Mouse (Mus musculus): ENCODE results near the gene Prdm5. TPM values are rescaled to one million over a fixed set of nuclear protein-coding genes. Genes with fewer than 3 reads are reported as not detected.

Prdm5 gene
- polyA plus RNA-seq, 1 experiment, result 37.6 TPM

DNA sequence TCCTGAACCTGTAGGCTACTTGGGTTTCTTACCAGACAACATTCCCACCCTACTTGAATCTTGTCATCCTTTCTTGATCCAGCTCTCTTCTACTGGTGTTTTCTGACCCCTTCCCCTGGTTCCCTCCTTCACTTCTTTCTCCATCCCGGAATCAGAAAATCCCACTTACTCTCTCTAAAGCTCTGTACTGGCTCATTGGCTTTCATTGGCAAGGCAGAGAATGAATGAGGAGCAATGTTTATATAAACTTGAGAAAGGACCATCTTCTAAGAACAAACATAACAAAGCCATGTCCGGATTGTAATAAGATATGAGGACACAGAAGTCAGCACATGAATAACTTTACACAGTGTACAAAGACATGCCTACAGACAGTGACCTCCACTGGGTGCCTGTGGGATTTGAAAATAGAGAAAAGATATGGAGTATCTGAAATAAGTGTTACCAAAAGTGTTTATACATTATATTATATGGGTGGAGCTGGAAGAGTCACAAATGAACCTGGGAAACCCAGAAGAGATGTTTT, 127.9 kb downstream of the Prdm5 start:
- Histone ChIP-seq H3K27ac (ENCODE audit: insufficient read depth, low read length) (no peak overlapping the region), H3K4me3 (ENCODE audit: insufficient read depth, low read length) (no peak overlapping the region), H3K4me1 (ENCODE audit: control insufficient read depth, insufficient read depth, low read length) (no peaks in the 10 kb centered on the region)
- no peak for TF ChIP-seq CTCF (IDR thresholded peaks at IDR 0.05; ENCODE audit: borderline replicate concordance, insufficient read depth, low read length)
- TF ChIP-seq POLR2A (IDR thresholded peaks at IDR 0.05; ENCODE audit: low read depth, low read length), result no peak

DNA sequence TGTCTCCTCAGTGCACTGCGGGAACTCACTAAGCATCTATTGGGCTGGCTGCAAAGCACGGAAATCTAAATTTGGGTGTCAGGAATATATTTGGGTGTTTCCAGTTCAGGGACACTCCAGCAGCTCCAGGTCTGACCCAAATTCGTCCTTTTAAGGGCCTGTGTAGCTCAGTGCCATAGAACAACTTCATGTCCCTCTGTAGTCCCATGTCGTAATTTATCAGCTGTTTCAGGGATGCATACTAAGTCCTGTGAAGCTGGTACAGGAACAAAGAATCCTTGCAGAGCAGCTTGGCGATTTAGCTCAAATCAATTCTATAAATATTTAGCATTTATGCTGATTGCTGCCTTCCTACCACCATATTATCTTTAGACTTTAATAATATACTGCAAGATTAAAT, 136.6 kb downstream of the Prdm5 start:
- H3K4me3 ChIP-seq (ENCODE audit: insufficient read depth, low read length), result no peak overlapping the region
- no peaks in the 10 kb centered on the region for H3K4me1 ChIP-seq (ENCODE audit: control insufficient read depth, insufficient read depth, low read length)
- no peak overlapping the region for H3K27ac ChIP-seq (ENCODE audit: insufficient read depth, low read length)
- no peak for TF ChIP-seq CTCF (IDR thresholded peaks at IDR 0.05; ENCODE audit: borderline replicate concordance, insufficient read depth, low read length)
- TF ChIP-seq POLR2A (IDR thresholded peaks at IDR 0.05; ENCODE audit: low read depth, low read length), result no peak

DNA sequence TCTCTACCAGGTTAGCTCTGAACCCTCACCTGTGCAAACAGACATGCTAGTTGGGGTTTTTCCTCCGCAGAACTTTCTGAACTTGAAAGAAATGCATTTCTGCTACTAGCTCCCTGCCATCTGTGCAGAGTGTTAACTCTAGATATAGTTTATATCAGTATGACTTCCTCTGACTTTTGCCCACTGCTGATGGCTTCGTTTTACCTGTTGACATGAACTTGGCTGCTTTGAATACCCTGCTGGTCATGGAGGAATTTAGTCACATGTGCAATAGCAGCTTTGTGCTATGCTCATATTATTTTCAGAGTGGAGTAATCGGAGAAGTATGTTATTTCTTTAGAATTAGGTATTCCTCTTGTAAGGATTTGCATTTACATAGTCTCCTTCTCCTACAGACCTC, 142.9 kb downstream of the Prdm5 start:
- Histone ChIP-seq H3K4me3 (ENCODE audit: insufficient read depth, low read length) (no peak overlapping the region), H3K4me1 (ENCODE audit: control insufficient read depth, insufficient read depth, low read length) (no peaks in the 10 kb centered on the region)
- TF ChIP-seq CTCF (IDR thresholded peaks at IDR 0.05; ENCODE audit: borderline replicate concordance, insufficient read depth, low read length) (no peak), POLR2A (IDR thresholded peaks at IDR 0.05; ENCODE audit: low read depth, low read length) (no peak)

DNA sequence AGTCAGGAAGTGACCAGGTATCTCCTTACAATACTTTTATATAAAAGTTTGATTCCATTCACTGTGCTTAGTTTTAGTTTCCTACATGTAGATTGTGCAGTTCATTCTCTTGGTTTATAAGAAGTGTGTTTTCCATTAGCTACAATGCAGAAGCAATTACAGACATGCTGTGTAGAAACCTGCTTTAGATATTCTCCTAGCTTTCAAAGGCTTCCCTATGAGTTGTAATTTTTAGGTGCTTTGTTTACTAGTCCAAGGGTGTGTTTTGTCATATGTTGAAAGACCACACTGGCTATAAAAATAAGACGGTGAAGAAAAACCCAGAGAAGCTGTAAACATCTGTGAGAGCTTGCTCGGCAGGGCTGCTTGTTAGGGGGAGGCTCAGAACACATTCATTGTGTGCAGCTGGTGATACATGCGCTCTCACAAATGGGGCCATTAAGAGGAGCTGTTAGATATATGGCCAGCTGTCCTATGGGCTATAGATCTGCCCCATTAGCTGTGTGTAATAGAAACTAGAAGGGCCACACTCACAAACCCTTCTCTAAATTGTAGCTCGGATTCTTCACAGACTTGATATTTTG, 144.8 kb downstream of the Prdm5 start:
- Histone ChIP-seq H3K4me1 (ENCODE audit: control insufficient read depth, insufficient read depth, low read length) (no peaks in the 10 kb centered on the region), H3K4me3 (ENCODE audit: insufficient read depth, low read length) (no peak overlapping the region), H3K27ac (ENCODE audit: insufficient read depth, low read length) (no peak overlapping the region)
- TF ChIP-seq POLR2A (IDR thresholded peaks at IDR 0.05; ENCODE audit: low read depth, low read length), result no peak
- no peak for TF ChIP-seq CTCF (IDR thresholded peaks at IDR 0.05; ENCODE audit: borderline replicate concordance, insufficient read depth, low read length)

More for the DNA sequence above, 142.9 kb downstream of the Prdm5 start:
- no peak overlapping the region for H3K27ac ChIP-seq (ENCODE audit: insufficient read depth, low read length)

DNA sequence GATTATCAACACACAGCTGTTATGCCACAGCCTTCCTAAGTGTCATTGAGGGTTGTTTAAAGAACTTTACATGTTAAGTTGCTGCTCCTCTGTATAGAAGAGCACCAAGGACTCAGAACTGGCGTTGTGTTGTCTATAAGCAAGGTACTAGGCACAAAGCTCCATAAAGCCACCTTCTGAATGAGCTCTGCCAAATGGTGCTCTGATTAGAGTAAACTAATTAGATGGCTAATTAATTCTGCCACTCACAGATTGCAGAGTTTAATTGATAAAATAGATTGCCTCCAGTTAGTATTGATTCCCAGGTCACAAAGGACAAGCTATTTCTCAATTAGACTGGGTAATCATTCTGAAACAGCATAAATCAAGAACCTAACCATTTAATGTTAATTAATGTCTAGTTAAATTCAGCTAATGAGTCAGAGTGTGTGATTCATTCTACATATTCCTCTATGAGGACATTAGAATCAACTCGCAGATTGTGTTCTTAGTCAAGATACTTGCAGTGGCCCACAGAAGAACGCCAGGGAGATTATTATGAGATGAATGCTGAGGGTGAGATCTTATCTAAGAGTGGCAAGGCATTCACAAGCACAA, 147.0 kb downstream of the Prdm5 start:
- H3K4me1 ChIP-seq (ENCODE audit: control insufficient read depth, insufficient read depth, low read length), result no peaks in the 10 kb centered on the region
- H3K27ac ChIP-seq (ENCODE audit: insufficient read depth, low read length), result no peak overlapping the region
- H3K4me3 ChIP-seq (ENCODE audit: insufficient read depth, low read length), result no peak overlapping the region
- TF ChIP-seq POLR2A (IDR thresholded peaks at IDR 0.05; ENCODE audit: low read depth, low read length) (no peak), CTCF (IDR thresholded peaks at IDR 0.05; ENCODE audit: borderline replicate concordance, insufficient read depth, low read length) (no peak)

DNA sequence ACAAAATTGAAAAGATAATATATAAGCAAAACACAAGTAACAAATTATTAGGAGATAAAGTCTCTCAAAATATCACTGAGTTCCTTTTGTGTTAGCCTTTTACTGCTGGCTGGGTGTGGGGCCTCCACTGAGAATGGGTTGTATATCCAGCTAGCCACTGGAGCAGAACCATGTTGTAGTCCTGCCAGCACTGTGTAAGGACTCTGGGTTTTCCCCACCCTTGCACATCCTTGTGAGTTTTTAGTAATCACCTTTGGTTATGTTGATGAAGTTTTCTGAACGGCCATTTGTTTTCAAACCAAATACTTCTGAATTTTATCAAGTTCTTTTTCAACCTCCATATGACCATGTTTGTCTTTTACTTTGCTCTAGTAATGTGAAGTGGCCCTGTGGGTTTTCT, 151.7 kb downstream of the Prdm5 start:
- no peaks in the 10 kb centered on the region for H3K4me1 ChIP-seq (ENCODE audit: control insufficient read depth, insufficient read depth, low read length)
- no peak overlapping the region for H3K4me3 ChIP-seq (ENCODE audit: insufficient read depth, low read length)
- H3K27ac ChIP-seq (ENCODE audit: insufficient read depth, low read length), result no peak overlapping the region
- TF ChIP-seq POLR2A (IDR thresholded peaks at IDR 0.05; ENCODE audit: low read depth, low read length) (no peak), CTCF (IDR thresholded peaks at IDR 0.05; ENCODE audit: borderline replicate concordance, insufficient read depth, low read length) (no peak)

DNA sequence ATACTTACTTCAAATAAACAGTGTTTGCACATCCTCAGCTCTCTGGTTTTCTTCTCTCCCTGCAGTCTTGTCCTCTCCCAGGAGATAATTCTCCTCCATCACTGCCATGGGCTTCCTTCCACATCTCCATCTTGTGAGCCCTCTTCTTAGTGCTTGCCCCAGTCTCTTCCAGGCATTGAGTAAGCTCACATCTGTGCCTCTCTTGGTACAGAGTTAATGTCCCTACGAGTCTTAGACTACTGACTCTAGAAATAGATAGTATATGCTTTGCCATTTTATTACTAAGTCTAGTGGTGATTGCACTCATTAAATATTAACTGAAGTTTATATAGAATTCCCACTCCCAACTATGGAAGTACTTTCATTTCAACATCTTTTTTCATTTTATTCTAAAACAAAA, 154.0 kb downstream of the Prdm5 start:
- no peaks in the 10 kb centered on the region for H3K4me1 ChIP-seq (ENCODE audit: control insufficient read depth, insufficient read depth, low read length)
- H3K4me3 ChIP-seq (ENCODE audit: insufficient read depth, low read length), result no peak overlapping the region
- no peak overlapping the region for H3K27ac ChIP-seq (ENCODE audit: insufficient read depth, low read length)
- TF ChIP-seq POLR2A (IDR thresholded peaks at IDR 0.05; ENCODE audit: low read depth, low read length), result no peak
- no peak for TF ChIP-seq CTCF (IDR thresholded peaks at IDR 0.05; ENCODE audit: borderline replicate concordance, insufficient read depth, low read length)

DNA sequence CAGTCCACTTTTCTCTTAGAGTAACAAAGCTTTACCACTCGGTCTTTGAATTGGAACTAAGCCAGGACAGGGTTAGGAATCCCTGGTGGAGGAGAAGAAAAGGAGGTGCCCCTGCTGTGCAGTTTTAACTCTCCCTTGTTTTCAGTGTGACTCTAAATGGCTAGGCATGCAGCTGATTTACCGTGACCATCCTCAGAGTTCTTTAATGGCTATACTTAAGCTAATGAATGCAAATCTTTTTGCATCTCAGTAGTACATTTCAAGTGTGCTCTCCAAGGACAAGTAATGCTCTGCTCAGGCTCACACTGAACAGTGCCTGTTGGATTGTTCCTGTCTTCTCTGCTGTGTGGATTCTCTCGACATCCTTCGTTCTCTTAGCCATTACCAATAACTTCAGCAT, 154.4 kb downstream of the Prdm5 start:
- H3K4me1 ChIP-seq (ENCODE audit: control insufficient read depth, insufficient read depth, low read length), result no peaks in the 10 kb centered on the region
- no peak overlapping the region for H3K4me3 ChIP-seq (ENCODE audit: insufficient read depth, low read length)
- no peak for TF ChIP-seq POLR2A (IDR thresholded peaks at IDR 0.05; ENCODE audit: low read depth, low read length)
- TF ChIP-seq CTCF (IDR thresholded peaks at IDR 0.05; ENCODE audit: borderline replicate concordance, insufficient read depth, low read length), result no peak
- no peak overlapping the region for H3K27ac ChIP-seq (ENCODE audit: insufficient read depth, low read length)

DNA sequence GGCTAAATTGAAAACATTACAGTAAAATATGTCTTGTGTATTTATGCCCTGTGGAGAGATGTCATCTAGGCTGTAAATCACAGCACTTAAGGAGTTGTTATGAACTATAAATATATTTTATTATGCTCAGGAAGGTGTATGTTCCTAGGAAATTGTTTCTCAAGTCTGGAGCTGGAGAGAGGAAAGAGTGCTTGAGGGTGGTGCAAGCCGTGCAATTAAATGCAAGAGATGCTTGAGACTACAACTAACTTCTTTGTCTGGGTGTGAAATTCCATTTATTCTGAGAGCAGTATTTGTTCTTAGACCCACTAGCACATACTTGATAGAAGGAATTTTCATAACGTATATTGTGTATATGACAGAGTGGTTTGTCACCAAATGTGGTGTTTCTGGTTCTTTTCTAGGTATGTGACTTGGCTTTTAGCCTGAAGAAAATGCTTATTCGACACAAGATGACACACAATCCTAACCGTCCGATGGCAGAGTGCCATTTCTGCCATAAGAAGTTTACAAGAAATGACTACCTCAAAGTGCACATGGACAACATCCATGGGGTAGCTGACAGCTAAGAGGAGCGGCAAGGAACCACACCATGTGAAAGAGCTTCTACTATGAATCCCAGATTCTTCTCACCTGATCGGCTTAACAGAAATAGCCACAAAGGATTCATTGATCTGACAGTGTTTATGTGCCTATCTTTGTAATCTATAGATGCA, 156.9 kb downstream of the Prdm5 start:
- TF ChIP-seq POLR2A (IDR thresholded peaks at IDR 0.05; ENCODE audit: low read depth, low read length) (no peak), CTCF (IDR thresholded peaks at IDR 0.05; ENCODE audit: borderline replicate concordance, insufficient read depth, low read length) (no peak)
- Histone ChIP-seq H3K4me1 (ENCODE audit: control insufficient read depth, insufficient read depth, low read length) (no peaks in the 10 kb centered on the region), H3K27ac (ENCODE audit: insufficient read depth, low read length) (no peak overlapping the region), H3K4me3 (ENCODE audit: insufficient read depth, low read length) (no peak overlapping the region)

DNA sequence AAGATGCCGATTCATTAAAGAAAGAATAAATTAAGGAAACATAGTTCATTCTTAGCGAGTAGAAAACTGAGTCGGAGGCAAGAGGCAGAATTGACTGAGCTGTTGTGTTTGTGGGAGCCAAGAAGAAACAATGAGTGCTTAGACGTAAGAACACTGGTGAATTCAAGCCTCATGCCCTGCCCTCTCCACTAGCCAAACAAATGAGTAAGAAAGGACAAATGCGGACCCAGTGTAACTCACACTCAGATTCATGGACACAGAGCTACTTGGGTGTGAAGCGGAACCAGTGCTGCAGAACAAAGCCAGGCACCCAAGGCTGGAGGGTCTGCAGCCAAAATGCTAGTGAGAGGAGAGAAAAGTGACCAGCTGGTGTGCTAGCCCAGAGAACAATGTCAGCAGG, 171.7 kb downstream of the Prdm5 start:
- no peak for TF ChIP-seq CTCF (IDR thresholded peaks at IDR 0.05; ENCODE audit: borderline replicate concordance, insufficient read depth, low read length)
- no peak for TF ChIP-seq POLR2A (IDR thresholded peaks at IDR 0.05; ENCODE audit: low read depth, low read length)
- no peak overlapping the region for H3K27ac ChIP-seq (ENCODE audit: insufficient read depth, low read length)
- H3K4me3 ChIP-seq (ENCODE audit: insufficient read depth, low read length), result no peak overlapping the region
- H3K4me1 ChIP-seq (ENCODE audit: control insufficient read depth, insufficient read depth, low read length), result no peaks in the 10 kb centered on the region
